Mouse (Mus musculus) myocyte (in vitro differentiated cells): ENCODE data around the gene Ampd1.

Source experiments
- CEBPB ChIP-seq: IDR thresholded peaks from 2 replicates; pipeline ENCODE4 v1.6.1; 2011; ENCODE audit warnings: mild to moderate bottlenecking, moderate library complexity; ENCODE audit not compliant: poor library complexity, insufficient read depth, severe bottlenecking
- E2F4 ChIP-seq: IDR thresholded peaks from one replicate; pipeline ENCODE4 v1.6.1; 2011; ENCODE audit warnings: mild to moderate bottlenecking, control low read depth, moderate library complexity; ENCODE audit not compliant: insufficient read depth
- MAX ChIP-seq: IDR thresholded peaks from one replicate; pipeline ENCODE4 v1.6.1; 2011; ENCODE audit warnings: low read depth, mild to moderate bottlenecking, control low read depth
- MYOD1 ChIP-seq, 3 experiments: IDR thresholded peaks; one replicate each; pipeline ENCODE4 v1.6.1; 2011; ENCODE audit warnings: control low read depth in 2 of 3, low read depth in 2 of 3, mild to moderate bottlenecking in 2 of 3, moderate library complexity in 1 of 3; ENCODE audit not compliant: insufficient read length in 2 of 3, control insufficient read depth in 1 of 3
- MYOG ChIP-seq, 3 experiments: IDR thresholded peaks; one replicate each; pipeline ENCODE4 v1.6.1; 2011; ENCODE audit warnings: control low read depth in 2 of 3, low read depth in 2 of 3, mild to moderate bottlenecking in 2 of 3; ENCODE audit not compliant: insufficient read length in 2 of 3, control insufficient read depth in 1 of 3, insufficient read depth in 1 of 3
- POLR2A ChIP-seq: IDR thresholded peaks from one replicate; pipeline ENCODE4 v1.6.1; 2011; ENCODE audit warnings: low read depth, mild to moderate bottlenecking, control low read depth, moderate library complexity; ENCODE audit not compliant: insufficient read length
- POLR2AphosphoS2 ChIP-seq: IDR thresholded peaks from one replicate; pipeline ENCODE4 v1.6.1; 2011; ENCODE audit warnings: low read depth, control low read depth; ENCODE audit not compliant: insufficient read length
- SRF ChIP-seq: IDR thresholded peaks from one replicate; pipeline ENCODE4 v1.6.1; 2011; ENCODE audit warnings: low read depth; ENCODE audit not compliant: control insufficient read depth, insufficient read length
- USF1 ChIP-seq: IDR thresholded peaks from one replicate; pipeline ENCODE4 v1.6.1; 2011; ENCODE audit warnings: low read depth, mild to moderate bottlenecking, control low read depth, moderate library complexity

DNA sequence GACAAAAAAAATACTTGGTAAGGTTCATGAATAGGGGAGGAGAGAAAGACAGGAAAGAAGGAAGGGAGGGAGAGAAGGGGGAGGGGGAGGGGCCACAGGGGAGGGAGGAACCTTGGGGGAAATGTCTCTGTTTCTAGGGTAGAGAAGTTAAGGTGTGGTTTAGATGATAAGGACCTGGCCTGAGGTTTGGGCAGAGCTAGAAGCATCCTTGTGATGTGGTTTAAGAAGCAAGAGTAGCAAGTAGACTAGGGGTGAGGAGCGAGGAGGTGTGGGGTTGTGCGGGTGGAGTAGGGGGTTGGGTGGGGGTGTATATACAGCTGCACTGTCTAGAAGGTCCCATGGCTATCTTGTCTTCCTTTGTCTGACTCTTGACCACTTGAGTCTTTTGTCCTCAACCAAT, 17.9 kb downstream of the Ampd1 start:
- TF ChIP-seq USF1 (no peak), MAX (no peak), POLR2AphosphoS2 (no peak), POLR2A (no peak), CEBPB (no peak), MYOG (IDR thresholded peaks at IDR 0.05; ENCODE audit: control insufficient read depth in 1 of 3, insufficient read depth in 1 of 3, insufficient read length in 2 of 3, low read depth in 2 of 3) (no peak), E2F4 (no peak), MYOD1 (IDR thresholded peaks at IDR 0.05; ENCODE audit: control insufficient read depth in 1 of 3, insufficient read length in 2 of 3, low read depth in 2 of 3) (no peak), SRF (no peak)
